Mouse (Mus musculus): ENCODE data around the gene Gtf2b.

- TF ChIP-seq CTCF (IDR thresholded peaks at IDR 0.05; ENCODE audit: borderline replicate concordance, extremely low read depth, insufficient read depth, insufficient read length), result no peak
- TF ChIP-seq POLR2A (IDR thresholded peaks at IDR 0.05; ENCODE audit: borderline replicate concordance, extremely low read depth, insufficient read depth, insufficient read length, poor library complexity, severe bottlenecking), result no peak
Measured at GRCm38 (mm10) chr3:142740896-142741295, 23.9 kb upstream of the Gtf2b start.

Measured in brain, embryonic 14.5 days (tissue).